Mouse (Mus musculus) urinary bladder, adult 2 months (tissue): ENCODE results near the gene Dnah14. TPM values are rescaled to one million over a fixed set of nuclear protein-coding genes. Genes with fewer than 3 reads are reported as not detected.
"Not testable (repeated sequence)": the region's sequence is repeated elsewhere in the genome, so short reads cannot be mapped to it uniquely, and the experiment has no call there.

ENCODE experiments used
- DNase-seq: peaks from one replicate; pipeline ENCODE4 v3.0.0; 2022; ENCODE audit warnings: low spot score
- polyA plus RNA-seq: library from polyadenylated mRNA; depleted of rRNA; stranded (reverse); fragments of >200 nt; gene quantifications from 2 replicates; pipeline ENCODE4 v1.2.3, GENCODE M21; 2012

Dnah14 gene
- polyA plus RNA-seq, 1 experiment: 0.19 TPM

DNA sequence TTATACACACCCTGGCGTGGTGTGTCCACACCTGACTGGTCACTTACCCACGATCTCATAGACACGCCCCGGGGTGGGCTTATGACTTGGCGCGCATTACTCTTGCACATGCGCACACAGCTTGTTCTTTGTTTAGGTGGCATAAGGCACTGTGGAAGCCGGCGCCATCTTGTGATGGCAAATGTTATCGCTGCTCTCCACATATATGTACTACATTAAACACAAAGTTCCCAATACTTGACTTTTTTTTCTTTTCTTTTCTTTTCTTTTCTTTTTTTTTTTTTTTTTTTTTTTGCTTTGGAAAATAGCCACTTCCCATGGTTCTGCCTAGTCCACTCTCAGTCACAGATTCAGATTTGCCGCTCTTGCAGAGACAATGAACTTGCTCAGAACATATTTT lies 206.2 kb downstream of the Dnah14 start:
- not testable (repeated sequence) for DNase-seq

DNA sequence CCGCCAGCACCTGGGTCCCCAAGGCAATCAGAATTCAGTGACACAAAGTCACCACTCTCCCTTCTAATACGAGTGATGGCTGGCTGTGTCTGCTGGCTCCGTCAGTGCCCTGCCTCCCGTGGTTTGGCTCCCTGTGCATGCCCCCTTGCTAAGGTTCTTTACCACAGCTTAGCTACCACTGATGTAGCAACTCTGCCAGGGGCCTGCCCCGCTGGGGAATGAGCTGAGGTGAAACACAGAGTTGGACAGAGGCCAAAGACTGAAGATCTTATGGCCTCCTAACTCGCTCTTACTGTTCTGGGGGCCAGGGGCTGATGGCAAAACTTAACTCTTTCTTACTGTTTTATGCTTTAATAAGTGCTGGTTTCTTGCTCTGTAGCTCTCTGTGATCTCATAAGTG lies 213.6 kb downstream of the Dnah14 start:
- DNase-seq: no peak

DNA sequence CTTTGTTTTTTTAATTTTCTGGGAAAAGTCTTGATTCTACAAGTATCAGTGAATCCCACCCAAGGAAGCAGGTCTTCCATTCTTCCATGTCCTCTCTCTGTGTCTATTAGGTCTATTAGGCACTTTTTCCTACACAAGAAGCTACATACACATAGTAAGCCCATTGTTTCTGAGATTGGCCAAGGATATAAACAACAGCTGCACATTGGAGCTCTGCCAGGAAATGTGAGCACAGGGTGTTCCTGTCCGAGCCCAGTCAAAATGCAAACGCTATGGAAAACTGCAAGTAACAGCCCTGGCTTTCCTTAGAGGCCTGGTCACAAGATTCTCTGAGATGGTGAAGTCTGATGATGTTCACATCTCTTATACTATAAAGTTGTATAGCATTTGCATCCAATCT lies 217.2 kb downstream of the Dnah14 start:
- DNase-seq: no peak

DNA sequence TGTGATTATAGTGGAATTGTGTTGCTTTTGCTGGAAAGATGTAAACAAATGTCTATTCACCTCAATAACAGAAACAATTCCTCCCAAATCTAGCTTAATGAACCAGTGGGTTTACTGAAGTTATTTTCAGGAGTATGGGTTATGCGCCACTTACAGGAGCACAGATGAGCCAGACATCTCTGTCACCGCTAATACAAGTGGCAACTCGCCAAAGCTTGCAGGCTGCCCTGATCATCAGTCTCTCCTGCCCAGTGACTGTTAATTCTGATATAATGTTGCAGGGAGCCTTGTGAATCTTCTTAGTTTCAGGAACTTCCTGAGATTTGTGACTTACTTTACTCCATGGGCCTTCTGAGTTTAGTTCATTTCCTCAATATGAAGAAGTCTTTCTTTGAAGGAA lies 223.6 kb downstream of the Dnah14 start:
- DNase-seq: no peak

DNA sequence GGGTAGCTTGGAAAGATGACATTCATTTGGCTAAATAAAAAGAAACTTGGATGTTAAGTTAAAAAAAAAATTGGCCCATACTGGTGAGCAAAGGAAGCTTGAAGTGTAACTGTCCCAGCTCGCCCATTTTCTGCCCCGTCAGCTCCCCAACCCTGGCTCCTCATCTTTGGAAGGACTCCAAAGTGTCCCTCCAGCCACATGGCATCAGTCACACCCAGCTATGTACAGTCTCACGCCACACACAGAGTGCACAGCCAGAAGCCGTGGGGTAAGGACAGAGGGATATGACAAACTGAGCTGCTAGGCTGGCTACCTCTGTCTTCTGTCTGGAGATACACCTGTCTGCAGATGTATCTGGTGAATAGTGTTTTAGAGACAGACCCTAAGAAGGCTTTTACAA lies 224.3 kb downstream of the Dnah14 start:
- DNase-seq: no peak

DNA sequence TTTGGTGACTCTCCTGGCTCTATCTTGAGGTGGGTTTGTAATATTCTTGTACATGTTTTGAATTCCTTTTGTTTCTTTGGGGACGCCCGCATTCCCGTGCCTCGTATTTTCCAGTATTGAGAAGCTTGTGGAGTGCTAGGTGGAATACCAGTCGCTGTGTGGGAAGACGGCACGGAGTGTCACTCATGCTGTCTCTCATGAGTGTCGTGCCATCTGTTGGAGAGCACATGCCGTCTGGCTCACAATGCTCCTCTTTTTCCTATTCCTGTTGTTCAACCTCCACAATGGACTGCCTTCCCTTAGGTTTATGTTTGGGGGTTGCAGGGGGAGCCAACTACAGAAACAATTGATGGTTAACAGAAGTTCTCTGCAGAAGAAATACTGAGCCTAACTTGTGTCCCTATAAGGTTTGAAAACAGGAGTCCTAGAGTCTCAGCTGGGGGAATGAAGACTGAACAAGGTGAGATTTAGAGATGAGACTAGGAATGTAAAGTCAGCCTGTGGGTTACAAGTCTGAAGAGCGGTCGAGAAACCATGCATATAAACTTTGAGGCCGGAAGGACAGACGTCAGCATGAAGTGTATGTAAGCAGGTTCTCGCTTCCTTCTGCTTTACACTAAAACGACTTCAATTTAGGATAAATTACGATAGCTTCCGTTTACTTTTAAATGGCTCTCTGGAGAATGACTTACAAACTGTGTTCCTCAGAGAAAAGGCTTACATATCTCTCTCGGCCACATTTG lies 235.3 kb downstream of the Dnah14 start:
- no peak for DNase-seq

DNA sequence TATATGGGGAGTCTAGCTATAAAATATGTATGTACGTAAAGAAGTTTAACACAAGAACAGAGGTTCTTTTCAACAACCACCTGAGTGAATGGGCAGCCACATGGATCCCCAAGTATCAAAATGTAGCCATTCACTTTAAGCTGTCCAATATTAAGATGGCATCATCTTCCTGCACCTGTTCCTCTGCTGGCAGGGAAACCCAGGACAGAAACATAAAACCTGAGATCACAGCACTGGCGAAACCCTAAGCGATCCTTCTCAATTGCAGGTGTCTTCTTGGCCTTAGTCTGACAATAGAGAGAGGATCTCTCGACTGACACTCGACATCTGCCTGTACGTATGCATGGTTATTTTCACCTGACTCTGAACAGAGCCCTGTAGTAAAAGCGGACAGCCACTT lies 250.4 kb downstream of the Dnah14 start:
- DNase-seq: no peak

DNA sequence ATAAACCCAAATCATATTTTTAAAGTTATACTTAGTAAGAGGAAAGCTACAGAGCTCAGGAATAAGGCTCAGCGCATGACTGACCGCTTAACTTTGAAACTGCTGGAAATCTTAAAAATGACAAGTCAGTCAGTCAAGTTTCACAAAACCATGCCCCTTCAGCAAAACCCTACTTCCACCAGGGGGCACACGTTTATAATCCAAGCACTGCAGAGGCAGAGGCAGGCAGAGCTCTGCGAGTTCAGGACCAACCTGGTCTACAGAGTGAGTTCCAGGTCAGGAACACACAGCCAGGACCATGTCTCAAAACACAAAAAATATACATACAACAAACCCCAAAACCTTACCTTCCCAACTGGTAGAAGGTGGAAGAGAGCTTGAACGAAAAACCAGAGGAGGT lies 252.0 kb downstream of the Dnah14 start:
- DNase-seq: no peak

DNA sequence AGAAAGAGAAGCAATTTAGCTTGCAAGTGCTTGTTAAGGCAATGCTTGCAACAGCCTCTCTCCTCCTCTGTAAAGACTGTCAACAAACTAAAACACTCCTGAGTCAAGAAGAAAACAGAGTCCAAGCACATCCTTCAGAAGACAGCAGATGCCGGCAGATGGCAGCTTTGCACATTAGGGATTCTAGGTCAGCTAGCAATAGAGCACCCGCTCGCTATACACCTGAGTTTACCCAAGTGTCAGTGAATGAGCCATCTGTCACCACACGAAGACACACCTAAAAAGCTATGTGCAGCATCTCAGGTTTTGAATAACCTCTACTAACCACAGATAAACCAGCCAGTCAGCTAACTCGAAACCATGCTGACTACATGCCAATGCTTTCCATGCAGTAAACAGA lies 256.4 kb downstream of the Dnah14 start:
- no peak for DNase-seq

DNA sequence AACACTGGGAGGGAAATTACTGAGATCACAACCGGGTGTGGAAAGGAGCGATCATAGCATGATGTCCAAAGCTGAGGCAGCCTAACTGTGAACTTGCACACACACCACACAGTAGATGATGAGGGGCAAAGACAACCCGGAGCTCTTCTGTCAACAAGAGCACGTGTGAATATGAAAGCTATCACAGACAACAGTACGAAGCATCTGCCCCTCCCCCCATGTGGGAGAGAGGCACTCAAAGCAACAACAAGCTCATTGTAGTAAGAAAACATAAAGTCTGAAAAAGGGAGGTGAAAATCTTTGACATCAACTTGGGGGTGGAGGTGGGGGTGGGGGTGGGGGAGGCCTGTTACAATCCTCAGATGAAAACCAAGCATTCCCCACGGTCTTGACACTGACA lies 256.8 kb downstream of the Dnah14 start:
- no peak for DNase-seq

DNA sequence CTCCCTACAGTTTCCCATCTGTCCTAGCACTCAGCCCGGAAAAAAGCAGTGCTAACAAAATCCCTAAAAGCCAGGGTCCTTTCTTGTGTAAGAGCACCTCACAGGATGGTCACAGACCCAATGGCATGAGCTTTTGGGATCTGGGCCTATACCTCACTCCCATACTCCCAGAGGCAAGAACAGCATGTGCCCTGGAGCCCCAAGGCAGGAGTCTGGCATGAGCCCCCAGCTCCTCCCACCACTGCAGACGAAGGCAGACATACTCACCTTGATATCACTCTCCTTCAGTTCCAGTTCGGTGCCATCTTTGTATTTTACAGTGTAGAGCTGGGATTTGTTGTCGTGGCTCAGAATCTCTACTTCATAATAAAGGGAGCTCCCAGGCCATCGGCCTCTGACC lies 261.8 kb downstream of the Dnah14 start:
- no peak for DNase-seq

DNA sequence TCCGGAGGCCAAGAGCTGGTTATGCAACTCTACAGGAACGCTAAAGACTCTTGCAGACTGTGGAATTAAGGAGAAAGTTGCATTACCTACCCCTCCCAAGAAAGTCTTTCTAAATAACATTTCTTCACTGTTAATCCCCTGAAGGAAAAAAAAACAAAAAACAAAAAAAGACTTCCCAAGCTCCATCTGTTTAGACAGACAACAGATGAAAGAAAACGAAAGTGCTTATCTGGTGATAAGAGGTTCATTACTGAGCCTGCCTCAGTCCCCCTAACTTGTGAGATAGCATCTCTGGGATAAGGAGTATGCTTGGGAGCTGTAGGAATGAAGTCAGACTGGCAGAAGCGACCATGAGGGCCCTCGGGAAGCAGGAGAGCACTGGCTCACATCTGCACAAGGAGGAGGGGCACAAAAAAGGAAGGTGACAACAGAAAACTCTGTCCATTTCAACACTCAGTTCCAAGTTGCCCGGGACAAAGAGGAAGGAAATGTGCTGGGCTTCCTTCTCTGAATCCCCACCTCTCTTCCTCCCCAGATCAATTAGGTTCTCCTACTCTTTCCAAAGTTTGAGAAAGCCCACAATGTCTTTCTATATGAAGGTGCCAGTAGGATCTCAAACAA lies 263.5 kb downstream of the Dnah14 start:
- no peak for DNase-seq

DNA sequence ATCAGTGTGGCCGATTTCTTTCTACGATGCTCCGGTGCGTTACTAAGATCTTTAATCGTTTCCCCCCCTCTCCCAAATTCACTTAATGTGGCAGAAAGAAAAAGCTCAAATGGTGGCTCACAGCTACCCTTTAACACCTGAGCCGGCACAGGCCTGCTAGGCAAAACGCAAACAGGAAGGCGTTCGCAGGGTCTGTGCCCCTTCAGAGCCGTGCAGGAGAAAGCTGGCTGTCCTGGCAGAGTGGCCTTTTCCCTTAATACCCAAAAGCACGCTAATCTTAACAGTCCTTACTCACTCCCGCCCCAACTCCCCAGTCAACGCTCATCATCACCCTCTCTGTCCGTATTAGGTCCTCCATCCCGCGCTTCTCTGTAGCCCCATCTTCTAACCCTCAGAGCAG lies 265.0 kb downstream of the Dnah14 start:
- no peak for DNase-seq

DNA sequence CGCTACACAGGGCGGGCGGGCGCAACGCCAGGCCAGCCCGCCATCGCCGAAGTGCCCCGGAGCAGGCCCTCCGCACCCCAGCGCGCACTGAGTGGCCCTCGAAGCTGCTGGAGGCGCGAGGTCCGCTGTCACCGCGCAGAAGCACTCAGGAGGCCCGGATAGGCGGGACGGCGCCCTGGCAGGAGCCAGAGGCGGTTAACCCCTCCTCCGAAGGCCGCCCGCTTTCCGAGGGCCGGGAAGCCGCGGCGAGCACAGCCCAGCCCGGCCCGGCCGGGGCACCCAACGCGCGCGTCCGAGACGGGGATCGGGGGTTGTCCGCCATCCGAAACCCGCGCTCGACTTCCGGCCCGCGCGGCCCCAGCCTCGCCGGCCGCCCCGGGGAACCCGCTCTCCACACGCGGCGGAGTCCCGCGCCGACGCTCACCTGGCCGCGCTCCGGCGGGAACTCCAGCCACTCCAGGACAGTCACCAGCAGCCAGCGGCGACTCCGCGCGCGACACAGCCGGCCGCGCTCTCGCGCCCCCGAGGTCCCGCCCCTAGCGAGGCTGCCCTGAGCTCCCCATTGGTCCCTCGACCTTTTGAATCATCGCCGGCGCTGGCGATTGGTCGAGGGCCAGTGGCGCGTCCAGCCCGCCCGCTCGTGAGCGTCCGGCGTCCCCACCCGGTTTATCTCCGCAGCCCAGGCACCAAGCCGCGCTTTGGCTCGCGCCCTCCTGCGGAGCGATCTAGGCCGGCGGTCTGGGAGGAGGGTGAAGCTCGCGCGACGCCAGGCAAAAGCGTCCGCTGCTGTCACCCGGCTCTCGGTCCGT lies 265.7 kb downstream of the Dnah14 start:
- peak; percentile 95 for DNase-seq

DNA sequence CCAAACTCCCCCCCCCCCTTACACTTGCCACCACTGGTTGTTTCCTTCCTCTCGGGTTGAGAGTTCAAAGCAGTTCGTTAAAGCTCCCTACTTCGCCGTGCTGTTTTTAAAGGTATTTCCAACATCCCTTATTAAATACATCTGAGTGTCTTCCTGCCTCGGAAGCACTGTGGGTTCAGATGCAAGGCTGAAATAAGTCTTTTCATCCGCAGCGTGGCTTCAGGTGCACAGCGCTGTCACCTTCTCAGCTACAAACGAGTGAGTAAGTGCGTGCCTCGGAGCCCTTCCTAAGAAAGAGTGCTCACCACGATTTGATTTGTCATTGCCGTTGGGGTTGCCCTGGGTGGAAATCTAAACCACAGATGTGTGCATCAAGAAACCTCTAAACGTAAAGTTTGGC lies 266.4 kb downstream of the Dnah14 start, which contains the start of gene Lbr:
Gene Lbr, minus strand, starts transcription at position 266 of the 400 bp plus-strand sequence.
- no peak for DNase-seq

DNA sequence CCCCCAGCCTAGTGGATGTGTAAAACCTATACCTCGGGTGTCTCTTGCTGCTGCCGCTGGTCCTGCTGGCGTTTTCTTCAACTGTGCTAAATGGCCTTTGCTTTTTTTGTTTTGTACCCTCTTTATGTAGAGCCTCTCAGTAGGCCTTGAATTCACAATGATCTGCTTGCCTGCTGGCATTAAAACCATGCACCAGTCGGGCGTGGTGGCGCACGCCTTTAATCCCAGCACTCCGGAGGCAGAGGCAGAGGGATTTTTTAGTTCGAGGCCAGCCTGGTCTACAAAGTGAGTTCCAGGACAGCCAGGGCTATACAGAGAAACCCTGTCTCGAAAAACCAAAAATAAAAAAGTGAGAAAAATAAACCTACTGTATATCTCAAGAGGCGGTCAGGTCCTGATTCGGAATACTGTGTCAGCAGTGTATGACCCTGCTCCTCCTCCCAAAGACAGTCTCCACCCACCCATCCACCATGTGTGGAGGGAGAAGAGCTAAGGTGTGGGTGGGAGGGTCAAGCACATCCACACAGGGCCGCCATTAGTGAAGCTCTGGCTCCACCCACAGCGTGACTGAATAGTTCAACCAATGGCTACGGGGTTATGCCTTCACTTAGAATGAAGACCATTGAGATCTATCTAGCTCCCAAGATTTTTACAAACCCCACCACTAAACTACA lies 268.7 kb downstream of the Dnah14 start:
- no peak for DNase-seq

DNA sequence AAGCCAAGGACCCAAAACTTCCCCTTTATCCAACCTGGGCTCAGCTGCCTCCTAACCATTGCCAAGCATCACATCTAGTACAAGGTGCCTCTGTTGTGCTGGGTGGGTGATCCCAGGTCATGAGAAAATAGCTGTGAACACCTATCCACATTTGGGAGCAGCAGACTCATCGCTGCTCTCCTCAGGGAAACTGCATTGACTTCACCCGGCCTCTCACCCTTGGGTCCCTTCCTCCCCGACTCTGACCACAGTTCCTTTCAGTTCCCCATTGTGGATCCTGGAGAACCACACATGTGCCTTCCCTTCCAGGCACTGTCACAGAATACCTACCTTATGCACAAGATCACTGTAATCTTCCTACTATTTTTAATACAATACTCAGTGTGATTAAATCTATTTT lies 269.4 kb downstream of the Dnah14 start:
- no peak for DNase-seq

DNA sequence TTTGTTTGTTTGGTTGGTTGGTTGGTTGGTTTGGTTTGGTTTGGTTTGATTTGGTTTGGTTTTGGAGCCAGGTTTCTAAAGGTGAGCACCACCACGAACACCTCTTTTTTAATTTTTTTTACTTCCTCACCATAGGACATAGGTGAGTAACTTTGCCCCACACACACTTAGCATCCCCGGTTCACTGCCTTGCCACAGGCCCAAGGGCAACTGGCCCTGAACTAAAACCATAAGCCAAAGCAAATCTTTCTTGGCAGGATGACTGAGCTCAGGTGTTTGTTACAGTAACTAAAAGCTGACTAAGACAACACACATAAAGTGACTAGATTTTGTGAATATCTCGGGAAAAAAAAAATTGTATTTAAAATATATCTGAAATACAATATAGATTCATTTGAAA lies 271.0 kb downstream of the Dnah14 start:
- no peak for DNase-seq

DNA sequence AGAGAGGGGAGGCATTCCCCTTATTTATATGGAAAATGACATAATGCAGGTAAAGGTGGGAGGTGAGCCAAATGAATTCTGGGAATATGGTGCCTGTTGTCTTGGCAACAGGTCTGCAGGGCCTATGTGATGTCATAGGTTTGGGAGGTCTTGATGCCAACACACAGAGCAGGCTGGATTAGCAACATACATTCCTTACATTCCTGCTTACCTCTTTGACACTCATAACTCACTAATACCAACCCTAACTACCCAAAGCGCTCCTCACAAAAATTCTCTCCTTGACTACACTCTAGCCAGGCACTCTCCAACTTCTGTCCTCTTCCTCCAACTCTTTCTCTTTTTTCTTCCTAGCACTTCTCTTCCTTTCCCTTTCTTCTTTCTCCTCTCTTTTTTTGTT lies 271.9 kb downstream of the Dnah14 start:
- no peak for DNase-seq

DNA sequence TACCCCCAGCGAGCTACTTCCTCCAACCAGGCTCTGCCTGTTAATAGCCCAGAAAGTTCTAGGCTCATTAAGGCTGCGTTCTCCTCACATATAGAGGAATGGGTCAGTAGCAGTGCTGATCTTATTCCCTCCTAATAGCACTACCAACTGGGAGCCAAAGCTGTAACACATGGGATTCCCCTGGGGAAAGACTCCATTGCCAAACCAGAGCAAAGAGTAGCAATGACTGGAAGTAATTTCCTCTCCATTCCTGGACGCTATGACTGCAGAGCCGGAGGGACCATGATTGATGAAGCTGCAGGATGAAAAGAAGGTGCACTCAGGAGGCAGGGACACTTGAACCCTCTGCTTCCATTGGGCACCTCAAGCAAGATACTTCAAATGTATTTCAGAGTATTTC lies 274.1 kb downstream of the Dnah14 start:
- no peak for DNase-seq

DNA sequence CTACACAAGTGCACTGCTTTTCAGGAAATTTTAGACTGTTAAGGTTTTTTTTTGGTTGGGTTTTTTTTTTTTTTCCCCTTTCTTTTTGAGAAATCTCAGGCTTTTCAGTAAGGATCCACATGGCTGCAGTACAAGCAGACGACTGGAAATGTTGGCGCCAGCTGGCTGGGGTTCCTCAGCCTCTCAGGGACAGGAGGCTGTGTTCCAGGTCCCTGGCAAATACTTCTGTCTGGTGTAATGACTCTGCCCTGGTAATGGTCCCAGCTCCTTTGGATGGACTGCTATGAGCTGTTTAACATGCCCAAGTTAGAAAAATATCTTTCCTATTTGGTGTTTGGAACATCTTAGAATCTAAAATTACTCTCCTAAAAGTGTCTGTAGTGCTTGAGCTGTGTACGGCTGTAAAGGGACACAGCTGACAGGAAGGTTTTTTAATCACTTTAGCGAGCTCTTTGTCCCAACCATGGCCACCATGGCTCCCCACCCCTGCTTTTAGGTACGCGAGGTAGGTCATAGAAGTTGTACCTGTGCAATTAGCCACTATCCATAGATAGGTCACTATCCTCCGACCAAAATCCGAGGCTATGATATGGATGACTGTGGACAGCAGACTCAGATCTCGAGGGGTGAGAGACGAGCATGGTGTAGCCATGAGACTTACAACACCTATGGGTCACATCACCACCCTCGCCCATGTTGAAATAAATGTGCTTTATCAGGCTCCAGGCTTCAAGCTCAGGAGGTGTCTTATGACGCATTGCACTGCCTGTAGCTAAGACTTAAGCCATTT lies 275.4 kb downstream of the Dnah14 start:
- no peak for DNase-seq

DNA sequence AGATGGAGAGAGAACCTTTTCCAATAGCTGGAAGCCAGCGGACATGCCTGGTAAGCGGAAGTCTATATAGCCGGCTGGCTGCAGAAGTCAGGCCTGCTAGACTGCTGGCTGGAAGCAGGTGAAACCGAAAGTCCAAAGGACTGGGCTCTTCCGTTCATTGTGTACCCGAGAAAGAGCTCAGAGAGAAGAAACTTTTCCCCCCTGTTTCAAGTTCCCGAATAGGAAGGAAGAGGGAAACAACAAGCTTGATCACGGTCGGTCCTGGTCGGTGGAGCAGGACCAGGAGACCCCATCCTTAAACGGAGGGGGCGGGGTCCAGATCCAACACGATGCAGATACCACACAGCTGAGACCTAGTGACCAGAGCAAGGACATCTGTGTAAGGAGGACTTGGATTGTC lies 276.1 kb downstream of the Dnah14 start:
- no peak for DNase-seq
